Mouse (Mus musculus): ENCODE data around the gene Prss8. TPM values are rescaled to one million over a fixed set of nuclear protein-coding genes. Genes with fewer than 3 reads are reported as not detected.

The Prss8 gene
- polyA plus RNA-seq (2015; fragmentation: Nextera tagmentation; extraction: Ambion mirVana): 1.9 and 6.0 TPM in 2 replicates

DNA sequence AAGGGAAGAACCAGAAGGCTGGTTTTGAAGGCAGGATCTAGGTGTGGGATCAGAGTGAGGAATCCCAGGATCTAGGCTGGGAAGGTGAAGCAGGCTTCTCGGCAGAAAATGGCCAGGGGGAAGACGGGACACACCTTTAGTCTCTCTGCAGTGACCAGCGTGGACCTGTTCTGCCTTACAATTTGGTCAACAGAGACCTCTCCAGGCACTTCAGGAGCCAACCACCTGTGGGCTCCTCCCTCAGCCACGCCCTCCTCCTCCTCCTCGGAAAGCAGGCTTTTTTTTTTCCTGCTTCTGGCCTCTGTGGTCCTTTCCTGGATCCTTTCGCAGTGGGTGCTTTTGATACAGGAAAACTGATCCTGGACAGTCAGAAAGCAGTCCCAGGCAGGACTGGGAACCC lies at the start of gene Prss8:
Gene Prss8 (minus strand): TSS at position 182 of the 400 bp plus-strand sequence.
- H3K4me3 ChIP-seq: peak within 1 kb of the TSS; percentile 22
- H3K36me3 ChIP-seq: 0 out of 2 replicates have a peak, but pooled peaks cover 1% of the 10 kb centered on the region
- H3K4me1 ChIP-seq (replicated peaks): peaks cover 24% of the 10 kb centered on the region
- peak within 1 kb of the TSS; percentile 47; the same call in 1 of the 2 replicates for H3K9ac ChIP-seq
- WGBS: 24% methylated on average over 6 of the region's 6 CpGs
- H3K27ac ChIP-seq: no peak within 1 kb of the TSS
- no peak for ATAC-seq (replicated peaks; ENCODE audit: insufficient number of reproducible peaks, insufficient read depth, low FRiP score, low read depth)
- no peaks in the 10 kb centered on the region for H3K9me3 ChIP-seq (replicated peaks)
- H3K27me3 ChIP-seq: peaks cover 27% of the 10 kb centered on the region
- H3K4me2 ChIP-seq: peak within 1 kb of the TSS; percentile 54

DNA sequence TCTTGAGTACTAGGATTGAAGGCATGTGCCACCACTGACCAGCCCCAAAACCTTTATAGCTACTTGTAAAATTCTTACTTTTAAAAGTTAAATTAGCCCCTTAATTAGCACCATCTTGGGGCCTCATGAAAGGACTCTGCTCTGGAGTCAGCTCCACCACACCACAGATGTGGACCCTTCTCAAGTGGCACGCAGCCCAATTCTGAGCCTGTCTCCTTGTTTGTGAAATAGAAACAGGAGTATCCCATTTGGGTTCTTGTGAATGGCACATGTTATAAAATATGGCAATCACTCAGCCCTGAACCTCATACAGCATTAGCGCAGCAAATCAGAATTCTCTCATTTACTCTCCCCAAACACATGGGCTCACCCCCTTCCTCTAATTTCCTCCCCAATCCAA lies 49.0 kb upstream of the Prss8 start:
- ATAC-seq (replicated peaks; ENCODE audit: insufficient number of reproducible peaks, insufficient read depth, low FRiP score, low read depth): no peak
- no peak overlapping the region for H3K4me3 ChIP-seq
- H3K9ac ChIP-seq: no peak overlapping the region
- no peaks in the 10 kb centered on the region for H3K27me3 ChIP-seq
- H3K9me3 ChIP-seq (replicated peaks): no peaks in the 10 kb centered on the region
- peaks cover 5% of the 10 kb centered on the region; the same call in 1 of the 2 replicates for H3K4me1 ChIP-seq (replicated peaks)
- H3K4me2 ChIP-seq: no peak overlapping the region
- WGBS: 96% methylated on average over 2 of the region's 2 CpGs
- H3K36me3 ChIP-seq: peaks cover 98% of the 10 kb centered on the region
- H3K27ac ChIP-seq: no peak overlapping the region

GRCm38 (mm10) chr7:127974413-127974930 lies 44.6 kb upstream of the Prss8 start:
- no peak overlapping the region for H3K27ac ChIP-seq
- no peak overlapping the region for H3K4me3 ChIP-seq
- H3K27me3 ChIP-seq: no peaks in the 10 kb centered on the region
- no peaks in the 10 kb centered on the region for H3K9me3 ChIP-seq (replicated peaks)
- H3K4me1 ChIP-seq (replicated peaks): peaks cover 18% of the 10 kb centered on the region
- H3K9ac ChIP-seq: no peak overlapping the region
- 75% methylated on average over 2 of the region's 2 CpGs for WGBS
- ATAC-seq (replicated peaks; ENCODE audit: insufficient number of reproducible peaks, insufficient read depth, low FRiP score, low read depth): no peak
- no peak overlapping the region for H3K4me2 ChIP-seq
- H3K36me3 ChIP-seq: peaks cover 93% of the 10 kb centered on the region

DNA sequence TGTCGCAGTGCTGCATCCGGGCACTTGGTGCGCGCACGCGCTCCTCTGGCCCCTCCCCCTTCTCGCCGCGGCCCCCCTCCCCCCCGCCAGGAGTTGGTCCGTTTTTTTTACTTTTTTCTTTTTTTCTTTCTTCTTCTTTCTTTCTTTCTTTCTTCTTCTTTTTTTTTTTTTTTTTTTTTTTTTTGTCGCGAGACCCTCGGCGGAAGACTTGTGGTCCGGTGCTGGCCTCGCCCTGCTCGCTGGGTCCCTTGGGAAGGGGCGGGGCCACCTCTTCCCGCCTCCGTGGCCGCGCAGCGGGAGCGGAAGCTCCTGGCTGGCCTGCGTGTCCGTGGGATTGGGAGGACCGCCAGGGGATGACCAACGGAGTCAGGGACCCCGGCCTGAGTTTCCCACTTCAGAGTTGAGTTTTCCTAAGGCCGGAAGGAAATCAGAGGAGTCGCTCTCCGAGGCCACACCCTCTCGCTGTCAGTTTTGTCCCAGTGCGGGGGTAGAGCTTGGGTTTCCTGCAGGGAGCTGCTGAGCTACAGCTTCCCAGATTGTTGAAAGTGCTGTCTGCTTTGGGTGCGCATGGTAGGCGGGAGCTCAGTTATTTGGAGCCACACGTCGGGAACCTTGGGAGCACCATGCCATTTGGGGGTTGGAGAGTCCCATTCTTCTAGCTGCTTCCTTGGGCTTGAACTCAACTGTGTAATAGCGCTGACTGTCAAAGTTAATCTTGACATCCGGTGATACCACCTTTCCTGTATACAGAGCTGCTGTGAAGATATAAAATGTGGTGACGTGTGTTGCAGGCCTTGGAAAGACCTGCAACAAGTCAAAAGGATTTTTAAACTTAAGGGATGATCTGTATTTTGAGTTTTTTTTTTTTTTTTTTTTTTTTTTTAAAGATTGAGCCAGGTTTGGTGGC lies 38.3 kb upstream of the Prss8 start:
- H3K4me2 ChIP-seq: peak overlapping the region; percentile 71
- no peaks in the 10 kb centered on the region for H3K27me3 ChIP-seq
- peaks cover 32% of the 10 kb centered on the region for H3K36me3 ChIP-seq
- peak; percentile 51 for ATAC-seq (replicated peaks; ENCODE audit: insufficient number of reproducible peaks, insufficient read depth, low FRiP score, low read depth)
- peaks cover 21% of the 10 kb centered on the region for H3K4me1 ChIP-seq (replicated peaks)
- peak overlapping the region; percentile 96 for H3K27ac ChIP-seq
- WGBS: under 1% methylated on average over 36 of the region's 42 CpGs
- no peaks in the 10 kb centered on the region for H3K9me3 ChIP-seq (replicated peaks)
- H3K4me3 ChIP-seq: peak overlapping the region; percentile 94
- H3K9ac ChIP-seq: peak overlapping the region; percentile 95

- ATAC-seq (replicated peaks; ENCODE audit: insufficient number of reproducible peaks, insufficient read depth, low FRiP score, low read depth): peak; percentile 90
- WGBS: under 1% methylated on average over 91 of the region's 92 CpGs
- Histone ChIP-seq H3K27me3 (no peaks in the 10 kb centered on the region), H3K9ac (peak within 1 kb of the TSS; percentile 95), H3K4me1 (replicated peaks) (peaks cover 18% of the 10 kb centered on the region), H3K36me3 (peaks cover 23% of the 10 kb centered on the region), H3K27ac (peak within 1 kb of the TSS; percentile 96), H3K4me3 (peak within 1 kb of the TSS; percentile 94), H3K9me3 (replicated peaks) (no peaks in the 10 kb centered on the region), H3K4me2 (peak within 1 kb of the TSS; percentile 71)
Observed at GRCm38 (mm10) chr7:127967004-127967921, 37.4 kb upstream of the Prss8 start, which contains the start of gene Fus. TSS of gene Fus (plus strand) at chr7:127967457.

DNA sequence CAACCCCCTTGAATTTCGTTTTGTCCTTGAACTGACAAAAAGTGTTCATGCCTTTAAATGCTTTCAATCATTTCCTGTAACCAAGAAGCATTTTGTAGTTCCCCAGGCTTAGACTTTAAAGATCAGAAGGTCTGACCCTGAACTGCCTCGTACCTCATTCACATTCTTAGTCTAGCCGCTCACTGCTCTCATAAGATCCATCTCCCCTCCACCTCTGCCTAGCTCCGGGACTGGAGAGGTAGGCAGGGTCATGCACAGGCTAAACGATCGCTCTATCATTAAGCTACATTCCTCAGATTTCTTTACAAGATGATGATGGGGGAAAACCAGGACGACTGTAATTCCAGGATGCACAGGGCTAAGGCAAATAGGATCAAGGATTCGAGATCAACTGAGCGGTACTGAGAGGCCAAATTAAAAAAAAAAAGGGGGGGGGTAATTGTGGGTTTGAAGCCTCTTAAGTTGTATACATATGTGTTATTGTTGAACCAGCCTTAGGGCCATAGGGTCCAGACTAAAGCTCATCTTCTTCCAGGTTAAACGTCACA lies 36.5 kb upstream of the Prss8 start:
- peak overlapping the region; percentile 96 for H3K27ac ChIP-seq
- no peaks in the 10 kb centered on the region for H3K27me3 ChIP-seq
- peaks cover 18% of the 10 kb centered on the region for H3K4me1 ChIP-seq (replicated peaks)
- peak overlapping the region; percentile 95 for H3K9ac ChIP-seq
- no peaks in the 10 kb centered on the region for H3K9me3 ChIP-seq (replicated peaks)
- 13% methylated on average over 10 of the region's 10 CpGs for WGBS
- H3K4me2 ChIP-seq: peak overlapping the region; percentile 62
- ATAC-seq (replicated peaks; ENCODE audit: insufficient number of reproducible peaks, insufficient read depth, low FRiP score, low read depth): no peak
- peaks cover 15% of the 10 kb centered on the region for H3K36me3 ChIP-seq
- H3K4me3 ChIP-seq: peak overlapping the region; percentile 94

GRCm38 (mm10) chr7:127959364-127959763 lies 29.5 kb upstream of the Prss8 start:
- Histone ChIP-seq H3K9me3 (replicated peaks) (no peaks in the 10 kb centered on the region), H3K4me1 (replicated peaks) (no peaks in the 10 kb centered on the region), H3K27ac (no peak overlapping the region), H3K9ac (no peak overlapping the region), H3K36me3 (no peaks in the 10 kb centered on the region), H3K27me3 (no peaks in the 10 kb centered on the region), H3K4me2 (no peak overlapping the region), H3K4me3 (no peak overlapping the region)
- WGBS: 46% methylated on average over 5 of the region's 5 CpGs
- ATAC-seq (replicated peaks; ENCODE audit: insufficient number of reproducible peaks, insufficient read depth, low FRiP score, low read depth): no peak

- Histone ChIP-seq H3K9ac (no peak overlapping the region), H3K4me3 (no peak overlapping the region), H3K36me3 (no peaks in the 10 kb centered on the region), H3K4me1 (replicated peaks) (no peaks in the 10 kb centered on the region), H3K27me3 (no peaks in the 10 kb centered on the region), H3K4me2 (no peak overlapping the region), H3K9me3 (replicated peaks) (no peaks in the 10 kb centered on the region), H3K27ac (no peak overlapping the region)
- no peak for ATAC-seq (replicated peaks; ENCODE audit: insufficient number of reproducible peaks, insufficient read depth, low FRiP score, low read depth)
- WGBS: 37% methylated on average over 13 of the region's 13 CpGs
Observed at GRCm38 (mm10) chr7:127952864-127953581, 23.1 kb upstream of the Prss8 start.

DNA sequence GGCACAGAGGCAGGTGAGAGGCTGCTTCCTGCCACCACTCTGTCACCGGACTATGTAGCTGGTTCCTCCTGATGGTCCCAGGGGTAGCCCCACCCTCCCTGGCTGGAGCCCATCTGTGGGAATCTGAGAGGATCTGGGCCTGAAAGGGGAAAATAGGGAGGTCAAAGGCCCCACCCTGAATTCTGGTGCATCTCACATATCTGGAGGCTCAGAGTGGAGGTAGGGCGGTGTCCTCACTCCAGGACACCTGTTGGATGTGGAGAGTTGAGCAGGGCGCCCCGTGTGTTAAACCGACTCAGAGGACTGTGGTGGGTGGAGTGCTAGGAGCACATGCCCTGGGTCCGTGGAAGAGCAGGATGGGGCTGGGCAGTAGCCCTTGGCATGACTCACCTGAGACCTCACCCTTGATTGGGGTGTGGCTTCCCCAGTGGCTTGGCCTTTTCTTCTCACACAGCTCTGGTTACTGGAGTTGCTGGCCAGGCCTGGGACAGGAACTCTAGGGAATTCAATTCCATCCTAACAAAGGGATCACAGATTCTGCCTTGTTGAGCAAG lies 16.6 kb upstream of the Prss8 start, which contains the start of gene Prss36:
Gene Prss36 (minus strand): TSS at position 256 of the 554 bp plus-strand sequence.
- Histone ChIP-seq H3K4me3 (no peak within 1 kb of the TSS), H3K27me3 (peaks cover 36% of the 10 kb centered on the region), H3K9ac (no peak within 1 kb of the TSS), H3K27ac (no peak within 1 kb of the TSS), H3K4me1 (replicated peaks) (peaks cover 8% of the 10 kb centered on the region; the same call in 1 of the 2 replicates), H3K9me3 (replicated peaks) (no peaks in the 10 kb centered on the region), H3K4me2 (no peak within 1 kb of the TSS), H3K36me3 (no peaks in the 10 kb centered on the region)
- ATAC-seq (replicated peaks; ENCODE audit: insufficient number of reproducible peaks, insufficient read depth, low FRiP score, low read depth): no peak
- WGBS: 61% methylated on average over 6 of the region's 6 CpGs

DNA sequence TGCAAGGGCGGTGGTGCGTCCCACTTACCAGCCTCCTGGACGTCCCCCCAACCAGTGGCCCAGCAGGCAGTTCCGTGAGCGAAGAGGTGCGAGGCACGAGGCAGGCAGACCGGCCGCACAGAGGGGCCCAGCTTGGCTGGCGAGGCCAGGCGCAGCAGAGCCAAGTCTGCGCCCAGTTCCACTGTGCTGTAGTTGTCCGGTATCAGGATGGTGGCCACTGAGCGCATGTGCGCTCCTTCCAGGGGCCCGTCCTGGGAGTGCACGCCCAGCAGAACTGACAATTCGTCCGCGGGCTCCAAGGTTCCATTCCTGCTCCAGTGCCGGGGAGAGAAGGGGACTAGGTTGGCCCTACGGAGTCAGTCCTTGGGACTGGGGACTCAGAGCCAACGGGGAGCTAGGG lies 14.7 kb upstream of the Prss8 start:
- Histone ChIP-seq H3K4me1 (replicated peaks) (peaks cover 8% of the 10 kb centered on the region; the same call in 1 of the 2 replicates), H3K27me3 (peaks cover 36% of the 10 kb centered on the region), H3K36me3 (no peaks in the 10 kb centered on the region), H3K27ac (no peak overlapping the region), H3K9me3 (replicated peaks) (no peaks in the 10 kb centered on the region), H3K4me2 (peak overlapping the region; percentile 49), H3K9ac (0 out of 2 replicates have a peak overlapping the region, but pooled peaks have one; percentile 28), H3K4me3 (peak overlapping the region; percentile 24)
- 12% methylated on average over 23 of the region's 23 CpGs for WGBS
- peak; percentile 69; the same call in 1 of the 2 replicates for ATAC-seq (replicated peaks; ENCODE audit: insufficient number of reproducible peaks, insufficient read depth, low FRiP score, low read depth)
